Mouse (Mus musculus) midbrain, embryonic 14.5 days (tissue): ENCODE results near the gene Nuak1. TPM values are rescaled to one million over a fixed set of nuclear protein-coding genes. Genes with fewer than 3 reads are reported as not detected.

ENCODE experiments used
- ATAC-seq: fragments of 200-750 bp; cut with Nextera tagmentation; 2 replicates; pipeline ENCODE4 v1.8.0; 2017; ENCODE audit warnings: moderate number of reproducible peaks, moderate library complexity; ENCODE audit not compliant: low FRiP score, low TSS enrichment
- DNase-seq: peaks from one replicate; pipeline ENCODE4 v3.0.0-alpha.2; 2015
- H3K27ac ChIP-seq: fragments of 300-500 bp; sonication (generic); replicated peaks from 2 replicates; pipeline ENCODE4 v1.5.1; 2014; ENCODE audit warnings: mild to moderate bottlenecking, low read depth, low read length, moderate library complexity
- H3K27me3 ChIP-seq: fragments of 300-500 bp; sonication (generic); 2 replicates; pipeline ENCODE4 v1.6.1; 2014; ENCODE audit warnings: low read length, control low read depth, mixed read lengths; ENCODE audit not compliant: control insufficient read depth, insufficient read depth
- H3K36me3 ChIP-seq: fragments of 300-500 bp; sonication (generic); 2 replicates; pipeline ENCODE4 v1.6.1; 2014; ENCODE audit warnings: low read length, control low read depth; ENCODE audit not compliant: control insufficient read depth, insufficient read depth
- H3K4me1 ChIP-seq: fragments of 300-500 bp; sonication (generic); 2 replicates; pipeline ENCODE4 v1.6.1; 2014; ENCODE audit warnings: mild to moderate bottlenecking, antibody characterized with exemption, low read length, control low read depth; ENCODE audit not compliant: control insufficient read depth, insufficient read depth
- H3K4me2 ChIP-seq: fragments of 300-500 bp; sonication (generic); 2 replicates; pipeline ENCODE4 v1.6.1; 2014; ENCODE audit warnings: mild to moderate bottlenecking, low read length, moderate library complexity
- H3K4me3 ChIP-seq: fragments of 300-500 bp; sonication (generic); replicated peaks from 2 replicates; pipeline ENCODE4 v1.5.1; 2014; ENCODE audit warnings: low read depth, low read length
- H3K9ac ChIP-seq: fragments of 300-500 bp; sonication (generic); replicated peaks from 2 replicates; pipeline ENCODE4 v1.6.1; 2014; ENCODE audit warnings: mild to moderate bottlenecking, low read length, moderate library complexity
- H3K9me3 ChIP-seq: fragments of 300-500 bp; sonication (generic); 2 replicates; pipeline ENCODE4 v1.6.1; 2016; ENCODE audit warnings: low read length, control low read depth, mixed read lengths; ENCODE audit not compliant: control insufficient read depth
- WGBS: fragments of 180-500 bp; shearing (Covaris S2); extraction: QIAGEN DNeasy Blood & Tissue Kit; methylation state at CpG from one replicate; pipeline ENCODE4 v1.1.7; 2014; 5-methylcytosine and 5-hydroxymethylcytosine counted together
- polyA plus RNA-seq: library from polyadenylated mRNA; unstranded; fragments of >200 nt; fragmentation: Nextera tagmentation; extraction: Ambion mirVana; gene quantifications from 2 replicates; pipeline ENCODE4 v1.2.1, GENCODE M21; 2014

The Nuak1 gene
- polyA plus RNA-seq, 1 experiment from 2014 or later, result 5.4 TPM

DNA sequence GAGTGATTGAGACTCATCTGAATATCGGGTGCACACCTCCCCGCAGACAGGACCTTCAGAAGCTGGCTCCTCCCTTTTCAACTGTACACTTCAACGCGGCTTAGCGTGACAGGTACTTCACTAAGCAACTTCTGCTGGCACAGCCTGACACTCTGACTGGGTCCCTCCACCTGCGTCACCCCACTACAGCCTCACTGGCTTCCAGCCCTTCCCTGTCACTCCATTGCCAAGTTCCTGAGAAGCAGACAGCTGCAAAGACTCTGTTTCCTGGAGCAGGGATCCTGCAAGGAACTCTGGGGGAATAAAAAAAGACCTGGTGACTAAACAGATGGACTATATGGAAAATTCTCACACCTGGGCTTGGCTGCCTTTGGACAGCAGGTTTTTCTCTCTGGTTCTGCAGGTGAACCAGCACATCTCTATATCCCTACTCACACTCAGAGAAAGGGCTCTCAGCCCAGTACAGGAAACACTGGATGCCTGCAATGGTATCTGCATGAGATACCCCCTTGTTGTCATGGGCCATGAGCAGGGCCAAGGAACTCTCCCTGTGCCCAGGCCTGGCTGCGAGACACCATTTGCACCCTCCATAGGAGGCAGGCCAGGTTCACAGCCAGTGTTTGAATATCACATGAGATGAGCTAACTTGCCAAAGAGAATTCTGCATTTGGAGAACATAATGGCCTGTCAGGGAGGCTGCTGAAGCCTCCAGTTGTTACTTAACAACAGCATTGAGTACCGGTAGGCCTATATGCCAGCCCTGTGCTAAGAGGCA lies 44.3 kb downstream of the Nuak1 start:
- H3K4me2 ChIP-seq, result no peak overlapping the region
- no peak overlapping the region for H3K27ac ChIP-seq
- DNase-seq, result no peak

DNA sequence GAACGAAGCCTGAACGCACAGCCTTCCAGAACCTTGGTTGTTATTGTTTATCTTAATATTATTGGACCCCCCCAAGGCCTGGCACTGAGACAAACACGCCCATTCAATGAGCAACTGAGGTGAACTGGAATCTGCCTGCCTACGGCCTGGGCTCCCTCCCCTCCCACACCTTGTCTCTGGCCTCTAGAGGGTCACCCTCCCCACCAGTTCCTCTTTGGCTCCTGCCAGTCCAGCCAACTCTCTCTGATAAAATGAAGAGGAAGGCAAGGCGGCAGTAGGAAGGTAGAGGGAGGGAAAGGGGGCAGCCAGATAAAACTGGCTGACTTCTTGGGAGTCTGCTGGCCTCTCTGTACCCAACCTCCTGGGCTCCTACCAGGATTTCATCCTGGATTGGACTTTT lies 45.1 kb downstream of the Nuak1 start:
- Histone ChIP-seq H3K9me3 (no peaks in the 10 kb centered on the region), H3K27me3 (no peaks in the 10 kb centered on the region), H3K9ac (no peak overlapping the region), H3K4me1 (peaks cover 25% of the 10 kb centered on the region), H3K4me2 (no peak overlapping the region), H3K27ac (no peak overlapping the region), H3K4me3 (no peak overlapping the region), H3K36me3 (peaks cover 14% of the 10 kb centered on the region)
- 86% methylated on average over 5 of the region's 5 CpGs for WGBS
- ATAC-seq (no peak), DNase-seq (no peak)

More for the DNA sequence above, 44.3 kb downstream of the Nuak1 start:
- 88% methylated on average over 8 of the region's 8 CpGs for WGBS
- Histone ChIP-seq H3K27me3 (no peaks in the 10 kb centered on the region), H3K36me3 (peaks cover 8% of the 10 kb centered on the region), H3K9me3 (no peaks in the 10 kb centered on the region), H3K9ac (no peak overlapping the region), H3K4me3 (no peak overlapping the region), H3K4me1 (peaks cover 33% of the 10 kb centered on the region)
- no peak for ATAC-seq

DNA sequence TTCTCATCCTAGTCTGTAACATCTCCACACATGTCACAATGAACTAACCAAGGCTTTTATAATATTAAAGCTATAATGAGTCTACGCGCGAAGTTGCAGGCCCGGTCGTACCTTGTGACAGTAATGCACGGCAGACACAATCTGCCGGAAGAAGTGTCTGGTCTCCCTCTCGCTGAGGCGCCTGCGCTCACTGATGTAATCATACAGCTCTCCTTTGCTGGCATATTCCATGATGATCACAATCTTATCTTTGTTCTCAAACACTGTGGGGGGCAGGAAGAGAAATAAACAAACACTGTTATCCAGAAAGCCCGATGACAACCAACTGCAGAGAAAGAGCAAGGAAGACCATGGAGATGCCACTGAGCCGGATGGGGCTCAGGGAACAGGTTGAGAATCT lies 46.5 kb downstream of the Nuak1 start:
- DNase-seq, result peak; percentile 15
- Histone ChIP-seq H3K9me3 (no peaks in the 10 kb centered on the region), H3K36me3 (peaks cover 14% of the 10 kb centered on the region), H3K27ac (no peak overlapping the region), H3K4me2 (no peak overlapping the region), H3K4me3 (no peak overlapping the region), H3K4me1 (peaks cover 16% of the 10 kb centered on the region; the same call in 1 of the 2 replicates), H3K27me3 (no peaks in the 10 kb centered on the region), H3K9ac (no peak overlapping the region)
- 85% methylated on average over 12 of the region's 12 CpGs for WGBS
- ATAC-seq, result no peak

DNA sequence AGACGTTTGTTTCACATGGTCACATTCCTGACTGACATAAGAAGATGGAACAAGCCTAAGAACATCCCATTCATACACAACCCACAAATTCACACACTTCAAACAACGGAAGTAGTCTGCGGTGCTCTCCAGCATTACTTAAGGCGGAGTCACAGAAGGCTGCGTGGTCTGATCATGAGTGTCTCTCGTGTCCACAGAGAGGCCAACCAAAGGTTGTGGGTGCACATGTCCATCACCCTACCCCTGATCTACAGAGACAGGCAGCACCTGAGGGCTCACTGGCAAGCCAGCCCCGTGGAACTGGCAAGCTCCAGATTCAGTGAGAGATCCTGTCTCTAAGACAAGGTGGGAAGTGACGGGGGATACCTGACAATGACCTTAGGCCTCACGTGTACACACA lies 47.0 kb downstream of the Nuak1 start:
- Histone ChIP-seq H3K9ac (no peak overlapping the region), H3K36me3 (peaks cover 14% of the 10 kb centered on the region), H3K4me1 (peaks cover 20% of the 10 kb centered on the region), H3K9me3 (no peaks in the 10 kb centered on the region), H3K27ac (0 out of 2 replicates have a peak overlapping the region, but pooled peaks have one; percentile 9), H3K4me3 (no peak overlapping the region), H3K27me3 (no peaks in the 10 kb centered on the region), H3K4me2 (no peak overlapping the region)
- WGBS, result 82% methylated on average over 9 of the region's 9 CpGs
- DNase-seq (no peak), ATAC-seq (no peak)

DNA sequence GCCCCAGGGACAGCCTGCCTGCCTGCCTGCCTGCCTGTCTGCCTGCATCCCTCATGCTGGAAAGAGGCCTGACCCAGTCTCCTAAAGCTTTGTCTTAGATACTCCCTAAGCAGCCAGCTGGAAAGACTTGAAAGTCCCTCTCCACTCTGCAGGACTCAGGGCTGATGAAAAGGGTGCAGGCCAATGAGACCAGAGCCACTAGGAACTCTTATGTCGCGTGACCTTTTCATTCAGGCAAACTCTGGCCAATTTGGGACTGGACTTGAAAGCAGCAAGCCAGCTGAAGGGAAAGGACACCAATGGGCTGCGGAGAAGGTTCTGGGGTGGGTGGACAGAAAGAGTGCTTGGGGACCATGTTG lies 47.7 kb downstream of the Nuak1 start:
- Histone ChIP-seq H3K4me3 (no peak overlapping the region), H3K9ac (no peak overlapping the region), H3K27ac (peak overlapping the region; percentile 55), H3K9me3 (no peaks in the 10 kb centered on the region), H3K27me3 (no peaks in the 10 kb centered on the region), H3K4me1 (peaks cover 27% of the 10 kb centered on the region), H3K36me3 (peaks cover 14% of the 10 kb centered on the region), H3K4me2 (0 out of 2 replicates have a peak overlapping the region, but pooled peaks have one; percentile 5)
- ATAC-seq (no peak), DNase-seq (peak; percentile 37)
- 54% methylated on average over 3 of the region's 3 CpGs for WGBS

DNA sequence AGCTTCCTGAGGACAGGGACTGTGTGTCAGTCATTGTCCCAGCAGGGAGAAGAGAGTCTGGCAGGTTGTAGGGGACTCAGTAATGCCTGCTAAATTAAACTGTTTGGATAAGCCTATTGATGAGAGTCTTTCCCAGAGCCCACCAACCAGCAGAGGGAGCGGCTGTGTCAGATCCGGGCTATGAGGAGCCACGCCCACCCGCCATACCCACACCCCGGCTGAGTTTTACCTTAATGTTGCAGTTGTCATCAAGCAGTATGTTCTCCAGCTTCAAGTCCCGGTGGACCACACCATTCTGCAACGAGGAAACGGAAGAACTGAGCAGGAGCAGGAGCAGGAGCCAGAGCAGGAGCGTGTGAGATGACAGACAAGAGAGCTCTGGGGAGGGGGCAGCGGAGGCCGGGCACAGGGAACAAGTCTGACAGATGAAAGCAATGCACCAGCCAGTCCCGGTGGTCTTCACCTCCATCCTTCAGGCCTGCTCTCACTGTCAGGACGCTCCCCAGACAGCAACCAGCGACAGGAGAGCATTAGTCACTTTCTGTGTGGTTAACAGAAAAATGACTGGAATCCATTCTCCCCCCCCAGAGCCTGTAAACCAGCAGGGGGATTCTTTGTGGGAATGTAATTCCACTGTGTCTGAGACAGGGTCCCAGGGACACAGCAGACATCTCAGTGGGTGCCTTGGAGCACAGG lies 48.2 kb downstream of the Nuak1 start:
- ATAC-seq (no peak; the same call in 1 of the 2 replicates), DNase-seq (peak; percentile 65)
- Histone ChIP-seq H3K9me3 (no peaks in the 10 kb centered on the region), H3K4me3 (no peak overlapping the region), H3K4me2 (0 out of 2 replicates have a peak overlapping the region, but pooled peaks have one; percentile 5), H3K4me1 (peaks cover 31% of the 10 kb centered on the region), H3K36me3 (peaks cover 14% of the 10 kb centered on the region), H3K27me3 (no peaks in the 10 kb centered on the region), H3K9ac (no peak overlapping the region), H3K27ac (peak overlapping the region; percentile 55)
- 17% methylated on average over 14 of the region's 14 CpGs for WGBS

DNA sequence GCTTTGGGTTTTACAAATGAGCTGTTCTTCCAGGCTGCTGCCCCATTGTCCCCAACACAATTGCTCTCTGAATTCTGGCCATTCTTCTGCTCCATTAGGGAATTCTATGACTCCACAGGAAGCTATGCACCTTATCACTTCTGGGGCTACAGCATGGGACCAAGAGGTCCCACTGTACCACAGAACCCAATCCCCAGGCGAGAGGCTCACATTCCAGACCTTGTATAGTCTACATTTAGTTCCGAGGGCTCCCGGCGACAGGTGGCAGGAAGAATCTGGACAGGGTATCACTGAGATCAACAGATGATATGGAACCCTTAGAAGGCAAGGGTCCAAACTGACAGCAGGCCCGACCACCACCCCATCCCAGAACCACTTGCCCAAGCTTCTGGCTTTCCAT lies 50.7 kb downstream of the Nuak1 start:
- no peaks in the 10 kb centered on the region for H3K27me3 ChIP-seq
- H3K9me3 ChIP-seq, result no peaks in the 10 kb centered on the region
- no peak overlapping the region for H3K4me2 ChIP-seq
- H3K4me3 ChIP-seq, result no peak overlapping the region
- ATAC-seq, result no peak
- H3K27ac ChIP-seq, result no peak overlapping the region
- peaks cover 44% of the 10 kb centered on the region for H3K4me1 ChIP-seq
- WGBS, result 68% methylated on average over 5 of the region's 5 CpGs
- no peak overlapping the region for H3K9ac ChIP-seq
- no peak for DNase-seq
- H3K36me3 ChIP-seq, result peaks cover 17% of the 10 kb centered on the region

DNA sequence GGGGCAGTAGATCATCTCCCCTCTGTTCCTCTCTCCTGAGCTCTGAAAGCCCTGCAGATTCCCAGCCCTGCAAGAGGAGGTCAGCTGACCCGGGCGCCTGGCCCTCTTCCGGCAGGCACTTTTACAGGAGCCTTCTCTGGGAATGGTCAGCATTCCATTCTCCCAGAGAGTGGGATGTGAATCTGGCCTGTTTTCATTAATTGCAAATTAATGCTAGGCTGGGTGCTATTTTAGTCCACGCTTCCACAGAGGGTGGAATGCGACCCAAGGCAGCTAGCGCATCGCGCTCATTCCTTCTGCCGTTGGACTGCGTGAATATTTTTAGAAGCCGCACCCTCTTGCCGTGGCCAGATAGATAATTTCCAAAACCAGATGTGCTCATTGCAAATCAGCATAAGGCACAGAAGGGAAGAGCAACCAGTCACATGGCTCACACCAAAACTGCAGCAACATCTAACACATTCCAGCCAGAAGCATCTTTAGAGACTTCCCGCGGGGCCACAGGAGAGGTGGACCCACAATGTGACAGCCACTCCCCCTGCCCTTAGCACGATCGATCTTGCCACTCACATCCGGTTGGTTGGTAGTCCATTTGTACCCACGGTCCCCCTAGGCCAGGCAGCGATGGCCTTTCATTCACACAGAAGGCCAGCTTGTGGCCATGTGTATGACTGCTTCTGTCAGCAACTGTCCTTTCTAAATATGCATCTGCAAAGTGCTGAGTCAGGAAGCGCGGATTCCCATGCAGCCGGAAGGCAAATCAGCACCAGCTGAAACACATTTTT lies 51.8 kb downstream of the Nuak1 start:
- Histone ChIP-seq H3K4me1 (peaks cover 43% of the 10 kb centered on the region), H3K36me3 (peaks cover 17% of the 10 kb centered on the region), H3K4me2 (no peak overlapping the region), H3K4me3 (no peak overlapping the region), H3K9me3 (no peaks in the 10 kb centered on the region), H3K27me3 (no peaks in the 10 kb centered on the region), H3K9ac (no peak overlapping the region), H3K27ac (peak overlapping the region; percentile 45; the same call in 1 of the 2 replicates)
- ATAC-seq (no peak), DNase-seq (no peak)
- WGBS, result 61% methylated on average over 22 of the region's 22 CpGs
